Mouse (Mus musculus) ES-E14 (cell line): ENCODE data around the gene F13a1.

ENCODE experiments used
- CHD2 ChIP-seq: IDR thresholded peaks from 2 replicates; pipeline ENCODE4 v1.6.1; 2014; ENCODE audit warnings: mild to moderate bottlenecking, low read depth, low read length, inconsistent platforms
- HCFC1 ChIP-seq: IDR thresholded peaks from 2 replicates; pipeline ENCODE4 v1.6.1; 2012; ENCODE audit warnings: low read length, inconsistent platforms, borderline replicate concordance; ENCODE audit not compliant: insufficient read depth
- MAFK ChIP-seq: IDR thresholded peaks from 2 replicates; pipeline ENCODE4 v1.6.1; 2014; ENCODE audit warnings: mild to moderate bottlenecking, low read depth, low read length, inconsistent platforms; ENCODE audit not compliant: insufficient read depth
- ZC3H11A ChIP-seq: IDR thresholded peaks from 2 replicates; pipeline ENCODE4 v1.6.1; 2012; ENCODE audit warnings: low read depth, mild to moderate bottlenecking, inconsistent platforms, low read length, borderline replicate concordance
- ZNF384 ChIP-seq: IDR thresholded peaks from 2 replicates; pipeline ENCODE4 v1.6.1; 2012; ENCODE audit warnings: low read depth, low read length, inconsistent platforms

GRCm38 (mm10) chr13:36953676-36954075 lies 96.4 kb downstream of the F13a1 start:
- no peak for TF ChIP-seq ZC3H11A
- TF ChIP-seq HCFC1, result no peak
- TF ChIP-seq MAFK, result no peak
- TF ChIP-seq CHD2, result no peak
- TF ChIP-seq ZNF384, result no peak
